Mouse (Mus musculus): ENCODE results near the gene Togaram1.
A peak's percentile ranks its signal among the peaks of the same experiment; 100 is the strongest.

Togaram1 gene

GRCm38 (mm10) chr12:64965124-64966026, at the start of gene Togaram1, which contains the start of gene Klhl28:
Gene Togaram1, plus strand, starts transcription at chr12:64965804.
Gene Klhl28, minus strand, starts transcription at chr12:64965534.
- peak; percentile 97 to 100 for DNase-seq

GRCm38 (mm10) chr12:64916735-64917134, 48.9 kb upstream of the Togaram1 start:
- no peak for DNase-seq

- peak; percentile 96 to 98 for DNase-seq
Observed at GRCm38 (mm10) chr12:64917578-64918471, 47.8 kb upstream of the Togaram1 start, which contains the start of gene Gm527. Gene Gm527, plus strand, starts transcription at chr12:64917906.

GRCm38 (mm10) chr12:64937493-64937892, 28.1 kb upstream of the Togaram1 start:
- no peak for DNase-seq

GRCm38 (mm10) chr12:64964560-64964959, 1.0 kb upstream of the Togaram1 start:
- DNase-seq: no peak

GRCm38 (mm10) chr12:64966101-64966631, 562 bp downstream of the Togaram1 start:
- peak; percentile 41 to 62 for DNase-seq

- DNase-seq: peak in 1 of 2 experiments; percentile 11
Observed at GRCm38 (mm10) chr12:64966652-64967435, 1.2 kb downstream of the Togaram1 start.

- DNase-seq: peak in 1 of 2 experiments; percentile 21
Observed at GRCm38 (mm10) chr12:64967470-64967869, 1.9 kb downstream of the Togaram1 start.

- DNase-seq: no peak
Observed at GRCm38 (mm10) chr12:64968067-64968466, 2.5 kb downstream of the Togaram1 start.

- no peak for DNase-seq
Observed at GRCm38 (mm10) chr12:64971399-64971798, 5.8 kb downstream of the Togaram1 start.

GRCm38 (mm10) chr12:64972063-64972462, 6.5 kb downstream of the Togaram1 start:
- no peak for DNase-seq

GRCm38 (mm10) chr12:64975558-64975957, 10.0 kb downstream of the Togaram1 start:
- DNase-seq: no peak

GRCm38 (mm10) chr12:64976191-64976590, 10.6 kb downstream of the Togaram1 start:
- no peak for DNase-seq

- DNase-seq: no peak
Observed at GRCm38 (mm10) chr12:64977518-64977917, 11.9 kb downstream of the Togaram1 start.

- DNase-seq: no peak
Observed at GRCm38 (mm10) chr12:65007725-65008124, 42.1 kb downstream of the Togaram1 start.

- no peak for DNase-seq
Observed at GRCm38 (mm10) chr12:65022842-65023241, 57.2 kb downstream of the Togaram1 start.

- DNase-seq: no peak
Observed at GRCm38 (mm10) chr12:65035839-65036189, 70.2 kb downstream of the Togaram1 start.

GRCm38 (mm10) chr12:65036190-65036870, 70.7 kb downstream of the Togaram1 start, which contains the start of gene Prpf39:
Gene Prpf39, plus strand, starts transcription at chr12:65036333.
- DNase-seq: peak; percentile 90 to 97

GRCm38 (mm10) chr12:65036892-65037545, 71.4 kb downstream of the Togaram1 start:
- DNase-seq: no peak

GRCm38 (mm10) chr12:65037546-65037937, 71.9 kb downstream of the Togaram1 start:
- DNase-seq: peak in 1 of 2 experiments; percentile 12

- DNase-seq: no peak
Observed at GRCm38 (mm10) chr12:65048799-65049198, 83.2 kb downstream of the Togaram1 start.
